Mouse (Mus musculus): ENCODE data around the gene Gm21969.

Gene Gm21969

DNA sequence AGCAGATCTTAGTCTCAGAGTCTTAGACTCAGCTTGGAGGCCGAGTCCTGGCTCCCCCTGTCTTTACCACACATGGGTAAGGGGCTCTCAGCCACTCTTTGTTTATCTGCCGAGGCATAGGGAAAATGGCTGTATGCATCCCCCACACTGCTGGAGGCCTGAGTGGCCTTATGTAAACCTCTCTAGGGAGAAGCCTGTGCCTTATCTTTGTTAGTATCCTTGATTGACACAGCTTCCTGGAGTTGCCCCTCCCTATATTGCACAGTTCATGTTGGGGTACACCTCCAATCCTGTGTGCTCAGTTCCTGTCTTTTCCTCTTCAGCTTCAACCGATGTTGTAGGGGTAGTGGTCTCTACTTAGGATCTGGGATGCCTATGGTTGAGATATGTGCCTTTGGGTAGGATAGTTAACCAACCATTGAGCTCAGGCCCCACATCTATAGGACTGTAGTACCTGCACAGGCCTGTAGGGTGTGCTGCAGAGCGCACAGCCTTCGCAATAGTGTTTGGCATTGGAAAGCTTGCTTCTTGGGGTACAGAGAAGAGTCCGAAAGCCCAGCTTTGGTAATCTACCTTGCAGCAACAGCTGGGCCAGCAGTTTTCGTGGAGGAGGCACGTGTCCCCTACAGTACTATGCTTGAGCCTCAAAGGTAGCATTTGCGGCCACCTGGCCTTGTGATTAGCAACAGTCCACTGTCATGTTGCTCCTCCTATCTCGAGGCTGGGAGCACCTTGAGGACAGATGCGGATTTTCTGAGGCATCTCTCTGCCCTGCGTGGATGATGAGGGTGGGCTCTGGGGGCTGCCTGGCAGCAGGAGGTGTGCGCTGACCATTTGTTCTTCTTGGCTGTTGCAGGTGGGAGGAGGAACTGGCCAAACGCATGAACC lies at the start of gene Gm21969:
Gene Gm21969, plus strand, starts transcription at position 830 of the 888 bp plus-strand sequence.
- peak; percentile 68 for DNase-seq

GRCm38 (mm10) chr4:139555235-139555634 lies 47.8 kb upstream of the Gm21969 start:
- no peak for DNase-seq

DNA sequence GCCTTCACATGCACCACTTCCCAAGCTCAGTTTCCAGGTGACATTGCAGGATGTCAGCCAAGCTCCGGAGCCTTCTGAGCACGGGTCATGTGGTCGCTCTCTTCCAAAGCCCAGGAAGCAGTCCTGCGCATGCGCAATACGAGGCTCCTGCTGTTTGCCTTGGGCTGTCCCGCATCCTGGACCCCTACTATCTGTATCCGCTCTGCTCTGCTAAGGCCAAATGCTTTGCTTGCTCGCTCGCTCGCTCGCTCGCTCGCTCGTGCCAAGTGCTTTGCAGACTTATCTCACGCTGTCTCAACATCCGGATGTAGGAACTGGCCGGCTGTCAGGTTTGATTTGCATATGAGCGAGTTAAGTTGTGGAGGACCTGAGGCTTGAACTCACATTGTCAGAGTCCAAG lies 47.0 kb upstream of the Gm21969 start:
- DNase-seq = no peak

DNA sequence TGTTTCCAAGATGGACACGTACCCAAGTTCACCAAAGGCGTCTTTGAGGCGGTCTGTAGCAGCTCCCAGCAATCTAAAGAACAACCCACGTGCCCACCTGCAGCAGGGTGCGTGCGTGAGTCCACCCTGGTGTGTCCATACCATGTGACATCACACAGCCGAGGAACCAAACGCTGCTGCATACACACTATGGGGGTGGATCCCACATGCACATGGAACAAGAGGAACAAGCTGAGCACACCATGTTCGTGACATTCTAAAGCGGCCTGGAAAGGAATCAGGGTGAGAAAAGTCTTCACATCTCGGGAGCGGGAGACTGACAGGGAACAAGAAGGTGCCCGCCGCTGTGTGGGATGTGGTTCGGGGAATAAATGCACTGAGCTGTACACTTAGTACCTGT lies 34.6 kb upstream of the Gm21969 start:
- no peak for DNase-seq

DNA sequence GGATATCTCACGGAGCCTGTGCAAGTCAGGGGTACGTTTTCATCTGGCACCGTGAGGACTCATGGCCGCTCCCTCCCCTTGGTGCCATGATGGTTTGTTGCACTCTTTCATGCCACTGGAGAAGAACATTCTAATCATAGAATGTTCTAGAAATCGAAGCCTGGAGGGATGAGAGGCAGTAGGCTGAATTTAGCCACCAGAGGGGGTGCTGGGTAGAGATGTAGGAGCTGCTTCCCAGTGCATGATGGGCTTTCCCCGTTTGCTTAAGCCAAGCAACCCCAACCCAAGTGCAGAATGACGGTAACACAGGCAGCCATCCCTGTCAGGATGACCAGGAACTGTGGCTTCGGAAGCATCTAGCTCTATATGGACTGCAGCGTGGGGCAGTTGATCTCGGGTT lies 32.2 kb upstream of the Gm21969 start:
- DNase-seq = no peak

- DNase-seq = peak; percentile 62
Observed at GRCm38 (mm10) chr4:139572928-139573512, 30.0 kb upstream of the Gm21969 start.

DNA sequence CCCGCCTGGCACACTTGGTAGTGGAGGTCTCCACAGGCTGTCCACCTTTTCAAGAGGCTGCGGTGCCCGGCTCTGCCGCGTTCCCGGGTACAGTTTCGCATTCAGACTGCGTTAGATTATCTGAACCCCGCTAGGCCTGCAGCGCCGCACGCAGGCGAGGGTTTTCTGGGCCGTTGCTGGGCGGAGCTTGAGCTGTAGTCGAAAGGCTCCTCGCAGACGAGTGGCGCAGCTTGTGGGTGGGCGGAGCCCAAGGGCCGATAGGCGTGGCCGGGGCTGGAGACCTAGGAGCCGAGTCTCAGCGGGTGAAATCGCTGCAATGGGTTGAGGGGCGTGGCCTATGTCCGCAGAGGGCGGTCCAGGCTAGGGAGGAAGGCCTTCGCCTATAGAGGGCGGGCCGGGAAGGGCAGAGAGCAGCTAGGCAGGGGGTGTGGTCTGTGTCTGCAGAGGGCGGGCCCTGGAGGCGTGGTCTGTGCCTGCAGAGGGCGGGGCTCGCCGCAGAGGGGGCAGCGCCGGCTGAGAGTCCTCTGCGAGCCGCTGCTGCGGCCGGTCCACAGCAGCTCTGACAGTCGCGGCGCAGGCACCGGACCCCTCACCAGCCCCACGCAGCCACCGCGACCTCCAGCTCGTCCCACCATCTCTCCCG lies 28.7 kb upstream of the Gm21969 start:
- peak; percentile 99 for DNase-seq

GRCm38 (mm10) chr4:139574799-139575672 lies 27.9 kb upstream of the Gm21969 start:
- DNase-seq = peak; percentile 44

DNA sequence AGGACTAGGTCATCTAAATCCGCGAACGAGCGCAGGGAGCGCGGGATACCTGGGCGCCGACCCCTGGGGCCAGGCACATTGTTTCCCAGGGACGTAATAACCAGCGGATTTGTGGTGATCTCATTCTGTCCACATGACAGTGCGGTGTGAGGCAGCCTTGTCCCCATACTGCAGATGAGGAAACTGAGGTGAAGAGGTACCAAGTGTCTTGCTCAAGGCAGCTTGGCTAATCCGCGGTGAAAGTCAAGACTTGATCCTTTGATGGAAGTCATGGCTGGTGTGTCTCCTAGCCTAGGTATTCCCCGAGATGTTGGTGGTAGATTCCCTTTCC lies 27.3 kb upstream of the Gm21969 start:
- no peak for DNase-seq

DNA sequence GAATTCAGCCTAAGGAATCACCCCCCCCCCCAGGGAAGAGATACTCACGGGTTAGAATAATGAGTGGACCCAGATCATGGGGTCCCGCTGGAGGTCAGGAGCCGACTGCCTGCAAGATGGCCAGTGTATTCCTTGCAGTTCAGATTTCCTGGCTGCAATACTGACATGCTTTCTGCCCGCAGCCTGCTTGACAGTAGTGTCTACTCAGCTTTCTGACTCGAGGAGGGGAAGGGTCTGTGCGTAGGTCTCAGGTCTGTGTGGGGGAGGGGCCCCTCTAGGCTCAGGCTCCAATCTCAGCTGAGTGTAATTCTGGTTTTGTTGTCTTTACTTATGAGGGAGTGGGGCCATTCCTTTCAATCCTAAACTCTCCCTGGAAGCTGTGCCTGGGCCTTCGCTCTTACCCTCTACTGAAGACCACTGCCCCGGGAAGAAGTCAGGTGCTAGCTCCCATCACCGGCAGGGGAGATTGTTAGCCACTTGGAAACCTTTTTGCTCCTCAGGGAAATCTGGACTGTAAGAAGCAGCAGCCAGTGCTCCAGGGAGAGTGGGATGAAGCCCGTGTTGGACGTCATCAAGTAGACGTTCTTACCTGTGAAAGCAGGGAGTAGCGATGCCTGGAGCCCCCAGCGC lies 26.6 kb upstream of the Gm21969 start:
- no peak for DNase-seq

DNA sequence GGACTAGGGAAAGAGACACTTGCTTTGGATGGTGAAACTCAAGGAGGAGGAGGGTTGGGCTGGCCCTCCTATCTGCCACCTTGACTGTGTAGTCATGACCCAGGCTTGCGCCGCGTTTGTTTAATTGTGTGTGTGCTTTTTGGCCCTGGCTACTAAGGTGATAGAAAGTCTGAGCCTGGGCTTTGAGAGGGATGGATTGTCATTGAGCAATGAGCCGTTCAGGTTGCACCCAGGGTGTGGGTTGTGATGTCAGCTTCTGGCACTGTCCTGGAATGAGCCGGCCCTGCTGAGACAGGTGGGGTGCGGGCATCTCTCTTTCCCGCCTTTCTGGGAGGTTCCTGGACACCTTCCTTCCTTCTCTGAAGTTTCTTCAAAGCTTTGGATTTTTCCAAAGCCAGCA lies 26.0 kb upstream of the Gm21969 start:
- no peak for DNase-seq

DNA sequence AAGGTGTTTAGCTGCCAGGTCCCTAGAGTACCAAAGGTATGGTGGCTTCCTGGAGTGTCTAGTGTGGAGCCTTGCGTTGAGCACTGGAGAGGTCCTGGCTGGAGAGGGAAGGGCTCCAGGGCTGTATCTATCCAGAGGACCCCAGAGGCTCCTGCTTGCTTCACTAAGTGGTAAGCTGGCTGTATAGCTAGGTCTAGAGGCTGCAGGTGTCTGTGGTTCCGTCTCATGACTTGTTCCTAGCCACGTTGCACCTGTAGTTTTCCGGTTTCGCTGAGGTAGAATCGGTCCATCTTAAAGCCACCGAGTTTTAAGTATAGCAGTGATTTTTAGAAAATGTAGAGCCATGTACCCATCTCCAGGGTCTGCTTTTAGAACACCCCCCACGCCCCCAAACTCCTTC lies 24.6 kb upstream of the Gm21969 start:
- DNase-seq = no peak

DNA sequence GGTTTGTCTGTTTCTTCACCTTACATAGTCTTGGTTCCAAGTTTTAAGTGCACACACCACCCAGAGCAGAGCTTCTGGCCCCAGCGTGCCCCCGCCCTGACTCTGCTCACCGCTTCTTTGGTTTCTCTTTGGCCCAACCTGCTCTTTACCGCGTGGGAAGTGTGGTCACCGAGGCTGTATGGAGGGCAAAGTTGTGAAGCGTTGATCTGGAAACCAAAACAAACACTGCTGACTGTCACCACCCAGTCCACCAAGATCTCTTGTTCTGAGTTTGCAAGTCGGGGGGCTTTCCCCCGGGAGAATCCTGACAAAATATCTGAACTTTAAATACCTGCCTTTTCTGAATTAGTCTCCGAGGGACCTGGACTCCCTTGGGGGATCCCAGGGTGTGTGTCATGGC lies 24.0 kb upstream of the Gm21969 start:
- no peak for DNase-seq

DNA sequence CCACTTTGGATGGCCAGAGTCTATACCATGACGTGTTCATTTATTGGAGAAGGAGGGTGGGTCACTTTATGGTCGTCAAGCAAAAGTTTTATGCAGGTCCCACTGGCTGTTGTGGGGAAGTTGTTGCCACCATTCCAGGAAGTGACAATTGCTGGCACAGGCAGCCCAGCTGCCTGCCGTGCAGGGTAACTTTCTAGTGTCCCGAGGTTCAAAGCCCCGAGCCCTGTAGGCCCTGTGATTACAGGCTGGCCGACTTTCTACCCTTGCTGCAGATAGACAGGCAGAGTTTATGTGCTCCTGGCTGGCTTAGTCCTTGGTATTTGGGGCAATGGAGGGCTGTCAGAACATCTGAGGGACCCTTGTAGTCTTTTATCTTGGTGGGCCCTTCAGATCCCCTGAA lies 23.5 kb upstream of the Gm21969 start:
- DNase-seq = no peak

- peak; percentile 48 for DNase-seq
Observed at GRCm38 (mm10) chr4:139580663-139581336, 22.2 kb upstream of the Gm21969 start.

GRCm38 (mm10) chr4:139581427-139582051 lies 21.4 kb upstream of the Gm21969 start:
- peak; percentile 47 for DNase-seq

GRCm38 (mm10) chr4:139582346-139582745 lies 20.6 kb upstream of the Gm21969 start:
- no peak for DNase-seq

GRCm38 (mm10) chr4:139582903-139583302 lies 20.1 kb upstream of the Gm21969 start:
- no peak for DNase-seq

DNA sequence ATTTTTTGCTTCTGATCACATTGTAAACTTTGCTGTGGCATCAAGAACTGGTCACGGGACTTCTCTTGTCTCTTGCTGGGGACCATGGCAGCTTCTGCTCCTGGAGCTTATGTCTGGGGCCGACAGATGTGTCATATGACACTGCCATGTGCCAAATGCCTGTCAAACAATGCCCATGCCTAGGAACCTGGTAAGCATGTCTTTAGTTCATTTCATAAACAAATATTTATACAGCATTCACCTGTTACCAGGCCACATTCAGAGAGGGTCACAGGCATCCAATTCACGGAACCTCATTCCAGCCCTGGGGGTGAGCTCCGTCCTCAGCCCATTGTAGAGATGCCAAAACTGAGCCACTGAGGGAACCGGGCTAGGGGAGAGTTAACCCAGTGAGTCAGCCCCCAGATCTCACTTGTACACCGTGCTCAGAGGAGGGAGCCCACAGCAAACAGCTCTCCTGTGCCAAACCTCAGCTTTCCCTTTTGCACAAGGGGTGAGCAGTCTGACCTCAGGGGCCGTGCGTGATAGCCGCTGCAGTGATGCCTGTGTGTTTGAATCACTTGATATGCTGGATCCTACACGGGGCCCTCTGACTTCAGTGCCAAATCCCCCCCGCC lies 19.2 kb upstream of the Gm21969 start:
- no peak for DNase-seq

DNA sequence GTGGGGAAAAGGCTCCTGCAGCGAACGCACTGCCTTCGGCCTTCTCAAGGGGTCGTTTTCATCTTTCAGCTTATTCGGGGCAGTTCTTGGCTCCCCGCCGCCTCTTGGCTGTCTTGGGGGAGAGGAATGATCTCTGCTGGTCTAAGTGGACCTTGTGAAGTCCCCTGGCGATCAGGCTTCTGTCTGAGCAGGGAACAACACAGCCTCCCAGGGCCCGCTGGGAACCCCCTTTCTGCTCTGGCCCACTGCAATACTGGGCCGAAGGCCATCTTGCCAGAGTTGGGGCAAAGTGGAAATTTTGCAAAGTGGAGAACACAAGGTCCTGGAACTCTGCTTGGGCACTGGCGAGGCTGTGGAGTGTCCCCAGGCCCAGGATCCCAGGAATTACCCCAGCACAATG lies 18.3 kb upstream of the Gm21969 start:
- DNase-seq = no peak

GRCm38 (mm10) chr4:139585713-139586112 lies 17.3 kb upstream of the Gm21969 start:
- no peak for DNase-seq
